Mouse (Mus musculus) thymus, postnatal 4 days (tissue): Measurements from ENCODE around the gene Clspn.

ENCODE experiments used
- DNase-seq: peaks from one replicate; pipeline ENCODE4 v3.0.0; 2021

Gene Clspn

DNA sequence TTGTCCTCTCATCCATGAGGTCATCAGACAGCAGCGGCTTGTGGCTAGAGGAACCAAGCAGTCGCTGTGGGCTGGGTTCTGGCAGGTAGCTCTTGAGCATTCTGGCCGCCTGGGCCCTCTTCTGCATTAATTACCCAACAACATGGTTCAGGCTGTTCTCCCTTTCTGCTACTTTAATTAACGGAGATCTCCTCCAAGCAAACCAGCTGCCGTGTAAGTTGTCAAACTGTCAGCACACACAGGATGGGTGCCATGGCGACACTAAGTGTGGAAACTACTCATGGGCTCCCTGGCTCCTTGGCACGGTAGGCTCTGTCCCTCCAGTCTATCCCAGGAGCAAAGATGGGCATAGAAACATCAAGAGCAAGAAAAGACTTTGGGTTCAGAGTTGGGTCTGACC lies 82.6 kb downstream of the Clspn start:
- no peak for DNase-seq

DNA sequence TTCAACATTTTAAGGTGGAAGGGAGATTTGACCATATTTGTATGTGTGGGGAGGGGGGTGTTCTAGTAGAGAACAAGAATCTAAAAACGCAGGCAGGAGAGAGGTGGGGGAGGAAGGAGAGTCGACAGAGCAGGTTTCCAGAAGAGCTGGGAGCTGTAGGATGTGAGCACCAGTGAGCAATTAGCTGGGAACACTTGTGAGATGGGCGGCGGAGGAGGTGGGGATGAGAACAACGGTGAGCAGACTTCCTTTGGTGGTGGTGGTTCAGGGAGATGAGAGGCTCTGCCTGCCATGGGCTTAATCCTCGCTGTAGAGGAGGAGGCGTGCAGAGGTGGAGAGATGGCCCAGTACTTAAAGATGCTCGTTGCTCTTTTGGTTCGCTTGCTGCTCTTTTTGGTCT lies 85.2 kb downstream of the Clspn start:
- no peak for DNase-seq
